Mouse (Mus musculus) liver, adult 2 months (tissue): ENCODE data around the gene Runx2. TPM values are rescaled to one million over a fixed set of nuclear protein-coding genes. Genes with fewer than 3 reads are reported as not detected.

Experiments
- DNase-seq: peaks from one replicate; pipeline ENCODE4 v3.0.0-alpha.2; 2011; ENCODE audit warnings: low read depth, low spot score; ENCODE audit errors: extremely low read depth
- H3K27ac ChIP-seq: fragments of 200-500 bp; replicated peaks from 2 replicates; pipeline ENCODE4 v1.5.1; 2012; ENCODE audit warnings: low read depth, mild to moderate bottlenecking, control low read depth, inconsistent platforms, low read length; ENCODE audit not compliant: insufficient read depth
- H3K27me3 ChIP-seq: fragments of 200-500 bp; 2 replicates; pipeline ENCODE4 v1.6.1; 2012; ENCODE audit warnings: mild to moderate bottlenecking, moderate library complexity, low read length, inconsistent platforms; ENCODE audit not compliant: control insufficient read depth, insufficient read depth
- H3K36me3 ChIP-seq: fragments of 200-500 bp; 2 replicates; pipeline ENCODE4 v1.6.1; 2012; ENCODE audit warnings: low read length, inconsistent platforms; ENCODE audit not compliant: control insufficient read depth, insufficient read depth
- H3K4me1 ChIP-seq: fragments of 200-500 bp; 2 replicates; pipeline ENCODE4 v1.6.1; 2011; ENCODE audit warnings: low read length; ENCODE audit not compliant: control insufficient read depth, insufficient read depth
- H3K4me3 ChIP-seq: fragments of 200-500 bp; 2 replicates; pipeline ENCODE4 v1.5.1; 2011; ENCODE audit warnings: low read depth, mild to moderate bottlenecking, control low read depth, low read length, moderate library complexity; ENCODE audit not compliant: insufficient read depth
- H3K79me2 ChIP-seq: fragments of 200-500 bp; 2 replicates; pipeline ENCODE4 v1.6.1; 2012; ENCODE audit warnings: inconsistent platforms, mild to moderate bottlenecking, low read length, moderate library complexity; ENCODE audit not compliant: control insufficient read depth, insufficient read depth
- H3K9ac ChIP-seq: fragments of 200-500 bp; 2 replicates; pipeline ENCODE4 v1.6.1; 2012; ENCODE audit warnings: low read depth, mild to moderate bottlenecking, control low read depth, inconsistent platforms, low read length
- CTCF ChIP-seq: fragments of 200-500 bp; IDR thresholded peaks from 2 replicates; pipeline ENCODE4 v1.5.1; 2011; ENCODE audit warnings: low read depth, low read length, control low read depth
- POLR2A ChIP-seq: fragments of 200-500 bp; IDR thresholded peaks from 2 replicates; pipeline ENCODE4 v1.6.1; 2011; ENCODE audit warnings: low read length, control low read depth; ENCODE audit not compliant: insufficient read depth; ENCODE audit errors: extremely low read depth
- WGBS: fragments of 180-500 bp; shearing (Covaris S2); methylation state at CpG from one replicate; pipeline ENCODE4 v1.1.7; 2018; 5-methylcytosine and 5-hydroxymethylcytosine counted together
- polyA plus RNA-seq: library from polyadenylated mRNA; depleted of rRNA; stranded (reverse); fragments of >200 nt; gene quantifications from 2 replicates; pipeline ENCODE4 v1.2.3, GENCODE M21; 2012
- total RNA-seq: library from RNA; depleted of rRNA; stranded (reverse); fragments of >200 nt; gene quantifications from 2 replicates; pipeline ENCODE4 v1.2.3, GENCODE M21; 2014

The Runx2 gene
- total and polyA plus RNA-seq, 2 experiments: 0.09 to 0.21 TPM

DNA sequence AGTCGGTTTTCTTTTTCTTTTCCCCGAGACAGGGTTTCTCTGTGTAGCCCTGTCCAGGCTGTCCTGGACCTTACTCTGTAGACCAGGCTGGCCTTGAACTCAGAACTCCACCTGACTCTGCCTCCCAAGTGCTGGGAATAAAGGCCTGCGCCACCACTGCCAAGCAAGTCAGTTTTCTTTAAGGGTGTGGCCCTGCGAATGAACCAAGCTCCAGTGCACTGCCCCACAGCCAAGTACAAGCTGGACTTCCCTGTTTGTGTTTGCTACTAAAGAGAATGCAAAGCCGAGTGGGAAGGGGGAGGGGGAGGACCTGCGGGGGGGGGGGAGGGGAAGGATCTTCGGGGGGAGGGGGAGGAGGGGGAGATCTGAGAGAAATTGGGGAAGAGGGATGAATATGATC lies 121.0 kb downstream of the Runx2 start:
- no peaks in the 10 kb centered on the region for H3K27me3 ChIP-seq
- 69% methylated on average over 7 of the region's 7 CpGs for WGBS
- no peak for DNase-seq
- no peak overlapping the region for H3K4me3 ChIP-seq
- H3K9ac ChIP-seq: no peak overlapping the region
- H3K27ac ChIP-seq: no peak overlapping the region
- no peaks in the 10 kb centered on the region for H3K36me3 ChIP-seq
- no peak for TF ChIP-seq CTCF
- no peak for TF ChIP-seq POLR2A
- H3K4me1 ChIP-seq: no peaks in the 10 kb centered on the region
- no peaks in the 10 kb centered on the region for H3K79me2 ChIP-seq

DNA sequence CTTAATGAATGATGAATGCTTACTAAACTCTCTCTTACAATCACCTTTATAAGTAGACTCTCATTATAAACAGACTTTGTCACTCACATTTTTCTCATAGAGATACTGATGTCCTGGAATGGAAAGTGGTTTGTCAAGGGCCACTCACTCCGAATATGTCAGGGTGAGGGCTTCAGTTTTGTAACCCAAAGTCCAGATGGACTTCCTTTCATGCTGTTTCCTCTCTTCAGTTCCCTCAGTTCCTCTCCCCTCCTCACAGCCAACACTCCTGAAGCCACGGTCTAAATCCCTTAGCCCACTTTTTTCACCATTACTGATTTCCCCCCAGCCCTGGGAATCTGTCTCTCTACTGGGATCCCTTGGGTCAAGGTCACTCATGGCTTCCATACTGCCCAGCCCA lies 123.1 kb downstream of the Runx2 start:
- no peak overlapping the region for H3K9ac ChIP-seq
- H3K79me2 ChIP-seq: no peaks in the 10 kb centered on the region
- DNase-seq: no peak
- H3K4me1 ChIP-seq: no peaks in the 10 kb centered on the region
- TF ChIP-seq CTCF (no peak), POLR2A (no peak)
- no peaks in the 10 kb centered on the region for H3K36me3 ChIP-seq
- H3K4me3 ChIP-seq: no peak overlapping the region
- H3K27me3 ChIP-seq: no peaks in the 10 kb centered on the region
- no peak overlapping the region for H3K27ac ChIP-seq
- 80% methylated on average over 2 of the region's 2 CpGs for WGBS

DNA sequence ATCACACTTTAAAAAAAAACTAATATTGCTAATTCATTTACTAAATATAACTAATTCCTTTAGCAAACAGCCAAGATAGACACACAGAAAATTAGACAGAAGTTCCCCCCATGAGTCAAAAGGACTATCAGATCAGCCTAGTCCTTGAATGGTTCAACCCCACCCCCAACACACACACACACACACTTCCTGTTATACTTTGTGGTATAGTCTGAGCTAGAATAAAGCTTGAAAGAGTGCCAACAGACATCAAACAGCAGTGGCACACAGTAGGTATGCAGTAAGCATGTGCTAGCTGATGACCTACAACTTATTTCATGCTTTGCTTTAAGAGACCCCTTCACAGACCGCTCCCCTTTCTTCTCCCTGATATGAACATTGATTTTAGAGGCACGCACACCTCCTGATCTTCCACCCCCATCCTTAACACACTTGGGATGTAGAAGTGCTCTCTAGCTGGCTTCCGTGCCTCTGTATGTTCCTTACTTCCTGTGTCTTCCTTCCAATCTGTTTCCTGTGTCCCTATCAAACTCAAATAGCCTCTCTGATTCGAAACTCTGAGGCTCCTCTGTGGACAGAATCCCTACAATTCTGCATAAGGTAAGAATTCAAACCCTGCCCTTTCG lies 124.1 kb downstream of the Runx2 start:
- no peaks in the 10 kb centered on the region for H3K79me2 ChIP-seq
- 83% methylated on average over 5 of the region's 5 CpGs for WGBS
- no peak overlapping the region for H3K4me3 ChIP-seq

DNA sequence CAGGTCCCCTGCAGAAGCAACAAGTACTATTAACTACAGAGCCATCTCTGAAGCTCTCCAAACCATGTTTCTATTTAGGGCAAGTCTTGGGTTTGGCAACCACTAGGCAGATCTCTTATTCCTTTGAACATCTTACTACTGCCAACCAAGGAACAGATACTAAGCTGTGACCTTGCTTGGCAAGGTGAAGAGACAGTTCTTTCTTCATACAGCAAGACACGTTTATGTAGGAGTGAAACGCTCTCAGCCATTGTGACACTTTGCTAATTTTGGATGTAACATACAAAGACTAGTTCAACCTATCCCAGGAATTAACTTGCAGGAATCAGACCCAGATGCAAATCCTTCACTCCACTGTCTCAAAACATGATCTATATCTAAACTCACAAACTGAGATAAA lies 126.3 kb downstream of the Runx2 start:
- no peak overlapping the region for H3K4me3 ChIP-seq

More for the DNA sequence above, 124.1 kb downstream of the Runx2 start:
- H3K27ac ChIP-seq: no peak overlapping the region
- no peaks in the 10 kb centered on the region for H3K36me3 ChIP-seq
- no peaks in the 10 kb centered on the region for H3K4me1 ChIP-seq
- DNase-seq: no peak
- TF ChIP-seq CTCF (no peak), POLR2A (no peak)
- H3K9ac ChIP-seq: no peak overlapping the region
- H3K27me3 ChIP-seq: no peaks in the 10 kb centered on the region

DNA sequence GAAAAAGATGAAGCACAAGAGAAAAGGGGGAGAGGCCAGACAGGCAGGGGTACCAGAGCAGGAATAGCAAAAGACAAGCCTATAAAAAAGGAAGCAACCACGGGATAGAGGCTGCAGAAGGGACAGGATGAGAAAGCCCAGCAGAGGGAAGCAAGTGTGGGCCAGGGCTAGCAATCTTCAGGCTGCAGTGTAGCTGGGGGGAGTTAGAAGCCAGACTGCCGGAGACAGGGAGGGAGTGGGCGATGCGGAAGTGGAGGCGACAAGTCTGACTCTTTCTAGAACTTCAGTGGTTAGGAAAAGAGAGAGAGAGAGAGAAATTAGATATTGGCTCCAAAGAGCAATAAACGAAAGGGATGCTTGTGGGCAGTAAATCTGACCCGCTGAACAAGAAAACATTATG lies 129.1 kb downstream of the Runx2 start:
- TF ChIP-seq POLR2A (no peak), CTCF (no peak)
- Histone ChIP-seq H3K36me3 (no peaks in the 10 kb centered on the region), H3K27ac (no peak overlapping the region), H3K4me3 (no peak overlapping the region), H3K27me3 (no peaks in the 10 kb centered on the region), H3K9ac (no peak overlapping the region), H3K4me1 (no peaks in the 10 kb centered on the region), H3K79me2 (no peaks in the 10 kb centered on the region)
- 64% methylated on average over 7 of the region's 7 CpGs for WGBS
- DNase-seq: no peak

More for the DNA sequence above, 126.3 kb downstream of the Runx2 start:
- Histone ChIP-seq H3K9ac (no peak overlapping the region), H3K27me3 (no peaks in the 10 kb centered on the region), H3K36me3 (no peaks in the 10 kb centered on the region), H3K4me1 (no peaks in the 10 kb centered on the region), H3K27ac (no peak overlapping the region), H3K79me2 (no peaks in the 10 kb centered on the region)
- DNase-seq: no peak
- 82% methylated on average over 2 of the region's 2 CpGs for whole genome bisulfite sequencing
- no peak for TF ChIP-seq CTCF
- TF ChIP-seq POLR2A: no peak

DNA sequence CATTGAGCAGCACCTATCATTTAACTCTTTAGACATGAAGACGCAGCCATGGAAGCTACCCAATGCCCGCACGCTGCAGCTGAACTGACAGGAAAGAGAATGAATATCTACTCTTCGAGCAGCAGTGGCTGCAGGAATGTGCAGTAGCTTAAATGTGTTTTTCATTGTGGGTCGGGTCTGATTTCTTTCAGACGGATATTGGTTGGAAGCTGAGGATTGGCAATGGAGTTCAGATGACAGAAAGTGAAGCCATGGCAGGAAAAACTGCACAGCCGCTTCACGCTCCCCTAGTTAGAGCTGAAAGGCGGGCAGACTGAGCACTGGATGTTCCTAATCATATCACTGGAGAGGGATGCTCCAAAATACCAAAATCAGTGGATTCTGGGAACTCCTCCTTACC lies 131.6 kb downstream of the Runx2 start:
- WGBS: 92% methylated on average over 9 of the region's 9 CpGs
- TF ChIP-seq CTCF (no peak), POLR2A (no peak)
- Histone ChIP-seq H3K27ac (no peak overlapping the region), H3K9ac (no peak overlapping the region), H3K36me3 (no peaks in the 10 kb centered on the region), H3K4me3 (no peak overlapping the region), H3K4me1 (no peaks in the 10 kb centered on the region), H3K27me3 (no peaks in the 10 kb centered on the region), H3K79me2 (no peaks in the 10 kb centered on the region)
- no peak for DNase-seq
